Mouse (Mus musculus): ENCODE measurements around the gene Slc35e2. TPM values are rescaled to one million over a fixed set of nuclear protein-coding genes. Genes with fewer than 3 reads are reported as not detected.

Slc35e2 gene
- total RNA-seq, 2 experiments from 2014 or later, result 3.3 to 5.7 TPM

- peak; percentile 87 for TF ChIP-seq CTCF (IDR thresholded peaks at IDR 0.05)
- no peak overlapping the region for H3K4me3 ChIP-seq
- intact Hi-C loops (cut with DNase I), result loop anchor here (1.0 kb wide), 1 partner anchor 99 kb away; no protein-coding TSS in a partner anchor
- H3K27ac ChIP-seq, result no peak overlapping the region
- peak; percentile 66 for DNase-seq
Measured at GRCm38 (mm10) chr4:155580420-155580819, 20.8 kb upstream of the Slc35e2 start.

- TF ChIP-seq CTCF (IDR thresholded peaks at IDR 0.05), result no peak
- Histone ChIP-seq H3K4me3 (no peak overlapping the region), H3K27ac (no peak overlapping the region)
- intact Hi-C loops (cut with DNase I), result no loop called here
- DNase-seq, result no peak
Measured at GRCm38 (mm10) chr4:155582279-155582905, 18.8 kb upstream of the Slc35e2 start.

- peak overlapping the region; percentile 2; the same call in 1 of the 2 replicates for H3K27ac ChIP-seq
- DNase-seq, result no peak
- intact Hi-C loops (cut with DNase I), result no loop called here
- TF ChIP-seq CTCF (IDR thresholded peaks at IDR 0.05), result no peak
- no peak overlapping the region for H3K4me3 ChIP-seq
Measured at GRCm38 (mm10) chr4:155589356-155589755, 11.9 kb upstream of the Slc35e2 start.

GRCm38 (mm10) chr4:155591012-155591719 is 10.1 kb upstream of the Slc35e2 start:
- DNase-seq, result no peak
- Histone ChIP-seq H3K27ac (no peak overlapping the region), H3K4me3 (no peak overlapping the region)
- no peak for TF ChIP-seq CTCF (IDR thresholded peaks at IDR 0.05)
- intact Hi-C loops (cut with DNase I), result no loop called here

- TF ChIP-seq CTCF (IDR thresholded peaks at IDR 0.05), result no peak
- no peak for DNase-seq
- intact Hi-C loops (cut with DNase I), result no loop called here
Measured at GRCm38 (mm10) chr4:155593780-155594179, 7.4 kb upstream of the Slc35e2 start.

GRCm38 (mm10) chr4:155595777-155596176 is 5.4 kb upstream of the Slc35e2 start:
- no peak for DNase-seq
- H3K27ac ChIP-seq, result no peak overlapping the region

More at GRCm38 (mm10) chr4:155593780-155594179, 7.4 kb upstream of the Slc35e2 start:
- no peak overlapping the region for H3K27ac ChIP-seq
- no peak overlapping the region for H3K4me3 ChIP-seq

GRCm38 (mm10) chr4:155596606-155597005 is 4.6 kb upstream of the Slc35e2 start:
- TF ChIP-seq CTCF (IDR thresholded peaks at IDR 0.05), result no peak
- intact Hi-C loops (cut with DNase I), result no loop called here
- no peak for DNase-seq
- Histone ChIP-seq H3K4me3 (no peak overlapping the region), H3K27ac (no peak overlapping the region)

More at GRCm38 (mm10) chr4:155595777-155596176, 5.4 kb upstream of the Slc35e2 start:
- intact Hi-C loops (cut with DNase I), result no loop called here
- no peak for TF ChIP-seq CTCF (IDR thresholded peaks at IDR 0.05)
- no peak overlapping the region for H3K4me3 ChIP-seq

- intact Hi-C loops (cut with DNase I), result no loop called here
- no peak overlapping the region for H3K27ac ChIP-seq
- DNase-seq, result no peak
- TF ChIP-seq CTCF (IDR thresholded peaks at IDR 0.05), result no peak
- no peak overlapping the region for H3K4me3 ChIP-seq
Measured at GRCm38 (mm10) chr4:155598536-155598935, 2.7 kb upstream of the Slc35e2 start.

GRCm38 (mm10) chr4:155599901-155600825 is 1.1 kb upstream of the Slc35e2 start:
- intact Hi-C loops (cut with DNase I), result no loop called here
- peak overlapping the region; percentile 97 for H3K27ac ChIP-seq
- H3K4me3 ChIP-seq, result peak overlapping the region; percentile 90
- DNase-seq, result no peak
- TF ChIP-seq CTCF (IDR thresholded peaks at IDR 0.05), result no peak

- intact Hi-C loops (cut with DNase I), result no loop called here
- peak overlapping the region; percentile 97 for H3K27ac ChIP-seq
- peak overlapping the region; percentile 90 for H3K4me3 ChIP-seq
- TF ChIP-seq CTCF (IDR thresholded peaks at IDR 0.05), result no peak
- no peak for DNase-seq
Measured at GRCm38 (mm10) chr4:155601997-155602456, 811 bp downstream of the Slc35e2 start.

GRCm38 (mm10) chr4:155602753-155603152 is 1.5 kb downstream of the Slc35e2 start:
- no peak for DNase-seq
- TF ChIP-seq CTCF (IDR thresholded peaks at IDR 0.05), result no peak
- Histone ChIP-seq H3K27ac (no peak overlapping the region; the same call in 1 of the 2 replicates), H3K4me3 (peak overlapping the region; percentile 90)
- intact Hi-C loops (cut with DNase I), result no loop called here

- intact Hi-C loops (cut with DNase I), result no loop called here
- DNase-seq, result no peak
- H3K27ac ChIP-seq, result no peak overlapping the region
- TF ChIP-seq CTCF (IDR thresholded peaks at IDR 0.05), result no peak
- no peak overlapping the region for H3K4me3 ChIP-seq
Measured at GRCm38 (mm10) chr4:155603801-155604200, 2.6 kb downstream of the Slc35e2 start.
